Mouse (Mus musculus): ENCODE data around the gene Crhbp.

The Crhbp gene

GRCm38 (mm10) chr13:95419204-95419749 is 25.4 kb downstream of the Crhbp start:
- DNase-seq (ENCODE audit: extremely low spot score, low spot score): peak; percentile 39

DNA sequence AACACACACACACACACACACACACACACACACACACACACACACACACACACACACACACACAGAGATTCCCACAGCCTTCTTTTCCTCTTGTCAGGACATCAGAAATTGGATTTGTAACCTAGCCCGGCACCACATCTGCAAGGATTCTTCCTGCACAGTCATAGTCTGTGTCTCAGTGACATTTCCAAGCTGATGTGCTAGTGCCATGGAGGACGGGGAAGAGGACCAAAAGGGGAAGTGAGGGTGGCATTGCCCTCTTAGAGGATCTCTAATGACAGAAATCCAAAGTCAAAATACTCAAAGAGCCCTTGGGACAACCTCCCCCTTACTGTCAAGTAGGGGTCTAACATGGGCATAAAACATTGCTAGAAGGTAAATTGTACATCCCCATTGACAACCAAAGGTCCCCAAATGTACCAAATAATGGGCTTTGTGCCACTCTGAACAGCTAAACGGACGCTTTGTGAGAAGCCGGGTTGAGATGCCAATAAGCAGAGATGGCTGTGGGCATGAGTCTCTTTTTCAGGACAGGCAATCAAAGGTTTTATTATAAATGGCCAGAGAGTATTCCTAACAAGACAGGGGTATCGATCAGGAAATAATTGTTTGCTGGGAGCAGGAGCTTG is 26.0 kb downstream of the Crhbp start:
- DNase-seq (ENCODE audit: extremely low spot score, low spot score): no peak

DNA sequence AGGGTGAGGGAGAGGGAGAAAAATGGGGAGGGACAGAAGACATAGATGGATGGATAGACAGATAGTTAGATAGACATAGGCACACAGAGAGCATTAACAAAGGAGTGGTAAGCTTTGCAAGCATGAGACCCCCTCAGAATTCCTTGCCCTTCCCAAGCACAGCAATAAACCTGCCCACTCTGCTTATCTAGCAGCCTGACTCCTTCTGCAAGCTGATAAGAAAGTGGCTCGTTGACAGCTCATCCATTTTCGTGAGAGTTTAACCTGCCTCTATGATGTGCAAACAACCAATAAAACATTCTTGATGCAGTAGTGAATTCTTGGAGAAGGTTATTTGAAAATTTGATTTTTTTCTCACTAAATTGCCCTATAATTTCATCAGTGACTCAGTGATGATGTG is 32.5 kb downstream of the Crhbp start:
- no peak for DNase-seq (ENCODE audit: extremely low spot score, low spot score)

DNA sequence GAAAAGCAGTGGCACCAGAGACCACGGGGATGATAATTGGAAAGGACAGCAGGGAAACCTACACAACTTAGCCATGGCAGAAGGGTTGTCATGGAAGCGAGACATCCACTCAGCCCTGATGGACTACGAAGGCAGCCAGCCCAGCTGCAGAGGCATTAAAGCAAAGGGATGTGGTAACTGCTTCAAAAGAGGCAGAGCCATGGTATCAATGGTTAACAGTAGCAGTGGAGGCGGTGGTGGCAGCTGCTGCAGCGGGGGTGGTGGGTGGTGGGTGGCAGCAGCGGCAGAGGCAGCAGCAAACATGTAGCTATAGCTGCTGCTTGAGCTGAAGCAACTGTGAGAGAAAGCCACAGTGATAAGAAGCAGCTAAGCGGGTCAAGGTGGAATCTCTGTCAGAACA is 51.5 kb downstream of the Crhbp start:
- DNase-seq (ENCODE audit: extremely low spot score, low spot score): no peak

DNA sequence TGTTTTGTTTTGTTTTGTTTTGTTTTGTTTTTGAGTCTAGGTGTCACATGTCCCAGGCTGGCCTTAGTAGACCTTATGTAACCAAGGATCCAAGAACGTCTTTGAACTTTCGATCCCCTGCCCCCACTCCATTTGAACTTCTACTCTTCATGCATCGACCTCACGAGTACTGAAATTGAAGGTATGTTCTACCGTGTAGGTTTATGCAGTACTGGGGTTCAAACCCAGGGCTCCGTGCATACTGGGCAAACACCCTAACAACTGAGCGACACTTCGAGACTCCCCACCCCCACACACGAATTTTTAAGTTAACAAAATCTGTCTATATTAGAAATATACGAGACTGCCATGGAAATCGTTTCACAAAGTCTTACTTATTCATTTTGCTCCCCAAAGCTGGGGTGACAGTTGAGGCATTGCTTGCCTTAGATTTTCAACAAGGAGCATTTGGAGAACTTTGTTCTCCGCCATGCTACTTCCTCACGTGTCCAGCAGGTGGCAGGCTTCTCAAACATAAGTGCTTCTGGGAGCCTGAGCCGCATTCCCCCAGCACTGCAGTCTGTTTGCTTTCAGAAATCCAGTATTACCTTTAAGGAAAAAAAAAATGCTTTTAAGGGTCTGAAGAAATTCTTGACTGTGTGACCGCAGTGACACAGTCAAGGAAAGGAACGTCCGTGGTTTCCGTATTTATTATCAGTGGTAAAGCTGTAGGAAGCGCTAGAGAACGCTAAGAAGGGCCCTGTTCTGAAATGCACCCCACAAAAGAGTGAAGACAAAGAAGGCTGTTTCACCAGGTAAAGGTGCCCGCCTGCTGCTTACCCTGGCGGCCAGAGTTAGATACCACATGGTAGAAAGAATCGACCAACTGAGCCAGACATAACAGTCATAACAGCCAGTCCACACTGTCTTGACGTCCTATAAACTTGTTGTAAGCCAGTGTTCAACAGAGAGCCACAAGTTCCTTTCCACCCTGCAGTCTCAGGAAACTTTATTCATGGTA is 54.6 kb downstream of the Crhbp start:
- peak; percentile 81 for DNase-seq (ENCODE audit: extremely low spot score, low spot score)

DNA sequence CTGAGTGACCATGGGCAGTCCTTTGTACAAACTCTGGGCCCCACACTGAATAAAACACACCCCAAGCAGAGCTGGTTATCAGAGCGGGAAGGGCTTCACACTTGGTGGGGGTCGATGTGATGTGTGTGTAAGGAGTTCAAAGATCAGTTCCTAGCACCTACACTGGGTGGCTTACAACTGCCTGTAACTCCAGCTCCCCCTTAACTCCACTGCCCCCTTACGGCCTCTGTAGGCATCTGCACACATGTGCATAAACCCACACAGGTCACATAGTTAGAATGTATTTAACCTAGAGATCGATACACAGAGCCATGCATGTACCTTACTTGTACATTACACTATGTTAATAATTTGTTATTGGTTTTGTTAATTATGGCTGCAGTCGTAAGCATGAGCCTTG is 56.5 kb downstream of the Crhbp start:
- no peak for DNase-seq (ENCODE audit: extremely low spot score, low spot score)

DNA sequence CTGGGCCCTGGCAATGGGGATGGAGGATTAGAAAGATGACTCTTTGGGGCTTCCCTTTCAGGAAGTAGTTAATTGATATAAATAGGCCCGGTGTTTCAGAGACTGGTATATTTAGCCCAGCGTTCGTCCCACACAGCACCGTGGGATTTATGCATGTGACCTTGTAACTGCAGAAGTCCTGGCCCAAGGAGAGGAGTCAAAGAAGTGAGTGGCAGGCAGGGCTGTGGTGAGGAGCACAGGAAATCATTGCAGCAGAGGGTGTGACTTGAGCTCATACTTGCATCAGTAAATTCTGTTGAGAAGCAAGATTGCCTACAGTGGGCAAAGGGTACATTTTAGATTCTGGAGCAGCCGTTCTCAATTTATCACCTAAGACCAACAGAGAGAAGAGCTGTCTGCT is 62.3 kb downstream of the Crhbp start:
- no peak for DNase-seq (ENCODE audit: extremely low spot score, low spot score)

Data from neural tube, embryonic 10.5 days (tissue).